In genomic region chr12:104964953-104965911, GRCm38 (mm10) we compare ENCODE assay signal across 10 mouse cellular contexts. TPM values are rescaled to one million over a fixed set of nuclear protein-coding genes. Genes with fewer than 3 reads are reported as not detected.
DNase-seq lines count a peak whose midpoint lies in the region; ATAC-seq and TF ChIP-seq lines count a peak whose summit lies in the region.
"Had no signal": no experiment of that assay in that cellular context is flagged by ENCODE, and none has a peak within 500 bp of the region (broad histone marks: within the 10 kb centered on the region; RNA-seq: fewer than 3 reads in every experiment).

No protein-coding gene starts in this region.

- H3K9ac ChIP-seq in forebrain, embryonic 12.5 days = no peak overlapping the region
- no peak overlapping the region for H3K9ac ChIP-seq in midbrain, postnatal 0 days (replicated peaks; ENCODE audit: low read length, poor library complexity, severe bottlenecking)
- H3K9ac ChIP-seq: liver, embryonic 13.5 days had no signal

- TF ChIP-seq POLR2A in kidney, adult 2 months (IDR thresholded peaks at IDR 0.05; ENCODE audit: low read depth, low read length) = no peak

- peak; percentile 86 for ATAC-seq in forebrain, embryonic 12.5 days (ENCODE audit: low FRiP score)
- ATAC-seq in midbrain, postnatal 0 days (ENCODE audit: low FRiP score) = no peak
- no peak for ATAC-seq in CD4-positive, CD25-positive, alpha-beta regulatory T cell, adult 4 months

- intact Hi-C loops in heart, postnatal 25 days (cut with DNase I) = no loop called here

- peak; percentile 43 for DNase-seq in kidney, adult 2 months
- no peak for DNase-seq in kidney, adult 8-10 months
- DNase-seq in layer of hippocampus, postnatal 10 days (ENCODE audit: low spot score in 2 of 2) = peak; percentile 61 to 62
- peak; percentile 55 for DNase-seq in midbrain, postnatal 0 days (ENCODE audit: low spot score)
- DNase-seq in urinary bladder, postnatal 14 days (ENCODE audit: low spot score) = no peak
- DNase-seq in heart, postnatal 25 days (ENCODE audit: low spot score) = no peak
- DNase-seq: gastrocnemius, postnatal 25 days; liver, embryonic 13.5 days had no signal

- H3K27ac ChIP-seq in kidney, adult 2 months (ENCODE audit: insufficient read depth, low read depth, low read length) = no peak overlapping the region
- peak overlapping the region; percentile 83 for H3K27ac ChIP-seq in forebrain, embryonic 12.5 days
- no peak overlapping the region for H3K27ac ChIP-seq in midbrain, postnatal 0 days (ENCODE audit: low read depth, low read length)
- H3K27ac ChIP-seq: liver, embryonic 13.5 days had no signal

- 60% methylated on average over 7 of the region's 7 CpGs for WGBS in kidney, adult 2 months
- WGBS in forebrain, embryonic 12.5 days = 26% methylated on average over 7 of the region's 7 CpGs
- 54% methylated on average over 7 of the region's 7 CpGs for WGBS in midbrain, postnatal 0 days

- H3K4me2 ChIP-seq in forebrain, embryonic 12.5 days = no peak overlapping the region
- H3K4me2 ChIP-seq in midbrain, postnatal 0 days (ENCODE audit: low read depth, low read length, poor library complexity, severe bottlenecking) = no peak overlapping the region
- H3K4me2 ChIP-seq: liver, embryonic 13.5 days had no signal

- H3K4me3 ChIP-seq in kidney, adult 2 months (ENCODE audit: insufficient read depth, low read depth, low read length) = no peak overlapping the region
- H3K4me3 ChIP-seq in forebrain, embryonic 12.5 days (replicated peaks) = no peak overlapping the region
- H3K4me3 ChIP-seq in midbrain, postnatal 0 days (ENCODE audit: low read depth, low read length) = no peak overlapping the region
- H3K4me3 ChIP-seq: liver, embryonic 13.5 days had no signal

- no peak for TF ChIP-seq CTCF in kidney, adult 2 months (conservative IDR thresholded peaks at IDR 0.05; ENCODE audit: insufficient read depth, insufficient read length, low read depth, low read length)
- no peak for TF ChIP-seq CTCF in midbrain, postnatal 0 days (IDR thresholded peaks at IDR 0.05)

- no peaks in the 10 kb centered on the region for H3K4me1 ChIP-seq in kidney, adult 2 months (ENCODE audit: control insufficient read depth, insufficient read depth, low read length)
- peaks cover 19% of the 10 kb centered on the region for H3K4me1 ChIP-seq in forebrain, embryonic 12.5 days
- H3K4me1 ChIP-seq in midbrain, postnatal 0 days (ENCODE audit: insufficient read depth, low read length) = no peaks in the 10 kb centered on the region

- no peaks in the 10 kb centered on the region for H3K36me3 ChIP-seq in kidney, adult 2 months (ENCODE audit: control insufficient read depth, insufficient read depth, low read length)
- no peaks in the 10 kb centered on the region for H3K36me3 ChIP-seq in forebrain, embryonic 12.5 days (replicated peaks)
- H3K36me3 ChIP-seq in midbrain, postnatal 0 days (ENCODE audit: insufficient read depth, low read length) = no peaks in the 10 kb centered on the region

- H3K27me3 ChIP-seq in kidney, adult 2 months (replicated peaks; ENCODE audit: control insufficient read depth, insufficient read depth, low read length) = no peaks in the 10 kb centered on the region
- peaks cover 42% of the 10 kb centered on the region for H3K27me3 ChIP-seq in forebrain, embryonic 12.5 days
- H3K27me3 ChIP-seq in midbrain, postnatal 0 days (ENCODE audit: insufficient read depth, low read length) = no peaks in the 10 kb centered on the region
- H3K27me3 ChIP-seq: liver, embryonic 13.5 days had no signal

- H3K9me3 ChIP-seq in forebrain, embryonic 12.5 days = no peaks in the 10 kb centered on the region
- H3K9me3 ChIP-seq in midbrain, postnatal 0 days (ENCODE audit: low read length) = no peaks in the 10 kb centered on the region
- H3K9me3 ChIP-seq: liver, embryonic 13.5 days had no signal

RNA-seq across cellular contexts. Expression of gene Syne3, which starts 44.4 kb away (rescaled TPM):
- polyA plus RNA-seq in kidney, adult 2 months (2012; rRNA removed) = 2.7 and 3.1 TPM in 2 replicates
- polyA plus RNA-seq in forebrain, embryonic 12.5 days (2016; fragmentation: Nextera tagmentation; extraction: Ambion mirVana) = 0.13 and 0.14 TPM in 2 replicates
- total RNA-seq in layer of hippocampus, postnatal 10 days (2021) = under 1 TPM; 0.73 to 0.80 TPM
- 0.93 and 1.4 TPM in 2 replicates for total RNA-seq in midbrain, postnatal 0 days (2014; rRNA removed)
- polyA plus RNA-seq in midbrain, postnatal 0 days (2015; fragmentation: Nextera tagmentation; extraction: Ambion mirVana) = 0.44 and 0.85 TPM in 2 replicates
- total RNA-seq in heart, postnatal 25 days (2021) = 1 to 10 TPM; 6.2 to 7.1 TPM
- polyA plus RNA-seq in CD4-positive, CD25-positive, alpha-beta regulatory T cell, adult 4 months (2017; shearing (Covaris generic)) = 1 to 10 TPM; 1.6 to 5.5 TPM

Comparison
In these comparisons a context has a peak if more than half of its experiments do, and no peak if none do; other contexts are left out.
1. DNase-seq: peak in kidney, adult 2 months (single experiment), layer of hippocampus, postnatal 10 days (2 of 2) and midbrain, postnatal 0 days (single experiment); none in kidney, adult 8-10 months (0 of 2), urinary bladder, postnatal 14 days (single experiment) and heart, postnatal 25 days (single experiment).